Mouse (Mus musculus): ENCODE results near the gene Lbhd2.

The Lbhd2 gene

GRCm38 (mm10) chr12:111430868-111431817 lies 24.5 kb downstream of the Lbhd2 start:
- DNase-seq (ENCODE audit: low read depth, low spot score), result no peak

- no peak for DNase-seq (ENCODE audit: low read depth, low spot score)
These were observed 25.5 kb downstream of the Lbhd2 start for GRCm38 (mm10) chr12:111432097-111432496.

- no peak for DNase-seq (ENCODE audit: low read depth, low spot score)
These were observed 26.2 kb downstream of the Lbhd2 start for GRCm38 (mm10) chr12:111432751-111433331.

- DNase-seq (ENCODE audit: low read depth, low spot score), result no peak
These were observed 27.6 kb downstream of the Lbhd2 start for GRCm38 (mm10) chr12:111434164-111434744.

- DNase-seq (ENCODE audit: low read depth, low spot score), result no peak
These were observed 28.2 kb downstream of the Lbhd2 start for GRCm38 (mm10) chr12:111434745-111435327.

- no peak for DNase-seq (ENCODE audit: low read depth, low spot score)
These were observed 29.6 kb downstream of the Lbhd2 start for GRCm38 (mm10) chr12:111436170-111436569.

- no peak for DNase-seq (ENCODE audit: low read depth, low spot score)
These were observed 30.0 kb downstream of the Lbhd2 start for GRCm38 (mm10) chr12:111436640-111437039.

- DNase-seq (ENCODE audit: low read depth, low spot score), result no peak
These were observed 30.8 kb downstream of the Lbhd2 start for GRCm38 (mm10) chr12:111437222-111437900.

DNA sequence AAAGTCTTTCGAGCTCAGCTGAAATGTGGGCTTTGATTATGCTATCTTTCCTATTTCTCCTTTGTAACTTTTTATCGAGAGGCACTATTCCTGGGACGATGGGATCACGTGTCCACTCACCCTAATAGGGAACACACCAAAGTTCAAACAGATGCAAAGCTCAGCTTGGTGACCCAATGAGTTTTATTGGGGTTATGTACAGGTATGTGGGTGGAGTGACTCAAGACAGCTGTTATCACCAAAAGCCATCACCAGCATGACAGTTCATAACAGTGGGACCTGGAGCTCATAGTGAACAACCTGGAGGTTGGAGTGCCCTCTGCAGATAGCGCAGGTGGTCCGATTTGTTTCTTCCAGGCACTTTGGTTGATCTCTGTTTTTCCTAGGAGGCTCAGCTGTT lies 32.2 kb downstream of the Lbhd2 start:
- DNase-seq (ENCODE audit: low read depth, low spot score), result no peak

DNA sequence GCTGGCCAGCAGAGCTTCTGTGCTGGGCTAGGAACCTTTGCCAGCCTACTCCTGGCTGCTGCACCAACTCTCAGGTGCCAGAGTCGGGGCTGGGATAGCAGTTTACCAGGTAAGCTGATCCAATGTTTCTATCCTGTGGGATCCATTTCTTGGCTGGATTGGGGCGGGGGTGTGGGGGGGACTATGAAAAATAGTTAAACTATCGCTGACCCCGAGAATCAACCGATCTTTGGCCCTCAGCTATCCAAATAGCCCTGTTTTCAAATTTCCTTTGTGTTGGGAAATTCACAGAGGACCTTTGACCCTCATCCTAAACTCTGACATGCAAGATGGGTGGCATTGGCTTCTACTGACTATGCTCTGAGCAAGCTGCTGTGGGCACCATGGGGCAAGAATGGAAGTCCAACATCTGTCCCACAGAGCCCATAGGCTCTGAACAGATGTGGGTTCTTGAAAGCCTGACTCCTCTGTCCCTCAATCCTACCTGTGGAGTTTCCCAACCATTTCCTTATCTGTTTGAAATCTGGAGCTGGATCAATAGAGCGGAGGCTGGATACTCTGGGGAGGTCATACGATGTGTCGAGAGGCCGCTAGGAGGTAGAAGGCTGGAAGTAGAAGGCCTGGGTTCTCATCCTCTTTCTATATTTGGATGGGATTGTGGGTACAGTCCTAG lies 34.2 kb downstream of the Lbhd2 start:
- DNase-seq (ENCODE audit: low read depth, low spot score), result no peak

- DNase-seq (ENCODE audit: low read depth, low spot score), result no peak
These were observed 34.9 kb downstream of the Lbhd2 start for GRCm38 (mm10) chr12:111441523-111441922.

GRCm38 (mm10) chr12:111442309-111443010 lies 35.9 kb downstream of the Lbhd2 start, which contains the start of gene Tnfaip2:
Gene Tnfaip2, plus strand, starts transcription at chr12:111442469.
- DNase-seq (ENCODE audit: low read depth, low spot score), result no peak

GRCm38 (mm10) chr12:111443011-111443870 lies 36.6 kb downstream of the Lbhd2 start:
- DNase-seq (ENCODE audit: low read depth, low spot score), result no peak

GRCm38 (mm10) chr12:111443921-111444831 lies 37.6 kb downstream of the Lbhd2 start:
- no peak for DNase-seq (ENCODE audit: low read depth, low spot score)

DNA sequence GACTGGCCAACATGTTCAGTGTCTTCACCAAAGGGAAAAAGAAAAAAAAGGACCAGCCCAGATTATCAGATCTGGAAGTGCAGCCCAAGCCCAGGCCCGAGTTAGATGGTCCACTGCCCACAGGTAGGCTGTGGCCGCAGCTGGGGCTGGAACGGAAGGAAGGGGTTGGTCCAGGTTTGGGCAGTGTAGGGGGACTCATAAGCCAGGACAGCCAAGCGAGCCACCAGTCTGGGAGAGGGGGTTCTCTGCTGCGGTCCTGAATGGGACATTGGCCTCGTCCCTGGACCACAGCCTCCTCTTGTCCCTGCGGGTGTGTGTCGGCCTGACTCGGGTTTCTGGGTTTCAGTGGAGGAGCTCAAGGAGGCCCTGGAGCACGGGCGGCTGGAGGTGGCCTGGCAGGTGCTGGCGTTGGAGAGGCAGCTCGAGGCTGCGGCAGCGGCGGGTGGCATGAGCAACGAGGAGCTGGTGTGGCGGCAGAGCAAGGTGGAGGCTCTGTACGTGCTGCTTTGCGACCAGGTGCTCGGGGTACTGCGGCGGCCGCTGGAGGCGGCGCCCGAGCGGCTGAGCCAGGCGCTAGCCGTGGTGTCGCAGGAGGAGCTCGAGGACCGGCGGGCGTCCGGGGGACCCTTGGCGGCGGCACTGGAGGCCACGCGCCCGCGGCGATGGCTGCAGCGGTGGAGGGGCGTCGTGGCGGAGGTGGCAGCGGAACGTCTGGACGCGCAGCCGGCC lies 38.7 kb downstream of the Lbhd2 start:
- no peak for DNase-seq (ENCODE audit: low read depth, low spot score)

DNA sequence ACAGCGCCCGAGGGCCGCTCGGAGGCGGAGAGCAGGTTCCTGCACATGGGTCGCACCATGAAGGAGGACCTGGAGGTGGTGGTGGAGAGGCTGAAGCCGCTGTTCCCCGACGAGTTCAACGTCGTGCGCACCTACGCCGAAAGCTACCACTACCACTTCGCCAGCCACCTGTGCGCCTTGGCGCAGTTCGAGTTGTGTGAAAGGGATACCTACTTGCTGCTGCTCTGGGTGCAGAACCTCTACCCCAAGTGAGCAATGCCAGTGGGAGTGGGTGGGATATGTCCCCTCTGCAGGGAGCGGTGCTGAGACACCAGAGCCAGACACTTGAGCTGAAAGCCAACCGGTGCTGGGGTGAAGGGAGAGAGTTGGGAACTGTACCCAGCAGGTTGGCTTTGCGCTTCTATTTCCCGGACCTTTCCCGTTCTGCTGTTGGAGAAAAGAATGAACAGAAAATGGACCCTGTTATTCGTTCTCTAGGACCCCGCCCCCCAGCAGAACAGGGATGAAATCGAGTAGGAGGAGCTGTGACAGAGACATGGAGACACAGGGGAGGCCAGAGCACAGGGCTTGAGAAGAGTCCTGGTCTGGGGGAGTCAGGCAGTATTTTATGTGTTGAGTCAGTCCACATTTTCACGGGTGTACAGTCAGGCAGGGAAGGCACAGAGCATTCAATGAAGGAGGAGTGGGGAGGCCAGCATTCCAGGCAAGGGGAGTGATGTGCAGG lies 39.4 kb downstream of the Lbhd2 start:
- no peak for DNase-seq (ENCODE audit: low read depth, low spot score)

GRCm38 (mm10) chr12:111446745-111447144 lies 40.1 kb downstream of the Lbhd2 start:
- DNase-seq (ENCODE audit: low read depth, low spot score), result no peak
